Mouse (Mus musculus): ENCODE data around the gene Tgfbr2.

GRCm38 (mm10) chr9:116114339-116114738 is 60.8 kb downstream of the Tgfbr2 start:
- no peak for TF ChIP-seq MAFK (IDR thresholded peaks at IDR 0.05; ENCODE audit: insufficient replicate concordance, low read length)
- no peak for TF ChIP-seq HCFC1 (IDR thresholded peaks at IDR 0.05; ENCODE audit: low read depth, low read length)
- TF ChIP-seq CTCF (conservative IDR thresholded peaks at IDR 0.05 in 1 of 2, IDR thresholded peaks at IDR 0.05 in 1 of 2; ENCODE audit: low read depth in 2 of 2, low read length in 2 of 2) = no peak
- TF ChIP-seq USF2 (conservative IDR thresholded peaks at IDR 0.05; ENCODE audit: low read depth, low read length) = no peak
- TF ChIP-seq ZC3H11A (IDR thresholded peaks at IDR 0.05; ENCODE audit: low read depth, low read length) = no peak
- no peak for TF ChIP-seq MXI1 (IDR thresholded peaks at IDR 0.05; ENCODE audit: low read depth, low read length)
- no peak for TF ChIP-seq CHD2 (IDR thresholded peaks at IDR 0.05; ENCODE audit: low read length)
- TF ChIP-seq ZKSCAN1 (IDR thresholded peaks at IDR 0.05; ENCODE audit: borderline replicate concordance, low read depth, low read length) = no peak
- TF ChIP-seq IRF4 (IDR thresholded peaks at IDR 0.05; ENCODE audit: low read depth, low read length) = peak; percentile 53; the same call in 1 of the 2 replicates

Measured in CH12.LX (cell line).